Mouse (Mus musculus) heart, postnatal 4 days (tissue): Measurements from ENCODE around the gene Ppm1a. TPM values are rescaled to one million over a fixed set of nuclear protein-coding genes. Genes with fewer than 3 reads are reported as not detected.

Source experiments
- DNase-seq: peaks from one replicate; pipeline ENCODE4 v3.0.0; 2021
- total RNA-seq, 2 experiments: library from RNA; stranded (reverse); gene quantifications; 2 replicates each; pipeline ENCODE4 v1.2.3; 2021

Ppm1a gene
- total RNA-seq, 2 experiments from 2014 or later: 212 to 232 TPM

DNA sequence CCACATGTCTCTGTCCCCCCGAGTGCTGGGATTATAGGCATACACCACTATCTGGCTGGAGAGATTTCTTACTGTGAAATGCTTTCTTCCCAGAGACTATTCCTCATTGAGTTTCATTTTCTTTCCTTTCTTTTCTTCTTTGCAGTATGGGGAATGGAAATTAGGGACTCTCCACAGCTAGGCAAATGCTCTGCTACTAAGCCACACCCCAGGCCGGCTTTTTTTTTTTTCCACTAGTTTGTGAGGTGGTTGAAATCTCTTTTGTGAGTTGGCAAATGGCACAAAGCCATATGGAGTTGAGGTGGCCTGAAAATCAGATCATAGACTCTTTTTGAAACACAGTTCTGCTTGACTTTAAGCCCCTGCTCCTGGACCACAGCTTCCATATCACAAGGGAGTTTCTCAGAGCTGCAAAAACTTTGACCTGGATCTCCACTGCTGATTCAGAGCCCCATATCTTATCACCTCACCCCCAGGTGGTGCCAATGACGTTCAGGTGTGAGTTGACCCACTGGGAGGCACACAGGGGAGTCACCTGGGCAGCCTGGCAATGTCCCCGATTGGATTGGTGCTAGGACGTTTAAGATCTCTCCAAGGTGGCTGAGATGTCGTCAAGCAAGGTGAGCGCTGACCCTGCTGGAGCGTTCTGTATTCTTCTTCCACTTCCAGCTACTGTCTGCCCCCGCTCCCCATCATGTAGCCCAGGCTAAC lies 71.7 kb downstream of the Ppm1a start:
- DNase-seq: no peak

DNA sequence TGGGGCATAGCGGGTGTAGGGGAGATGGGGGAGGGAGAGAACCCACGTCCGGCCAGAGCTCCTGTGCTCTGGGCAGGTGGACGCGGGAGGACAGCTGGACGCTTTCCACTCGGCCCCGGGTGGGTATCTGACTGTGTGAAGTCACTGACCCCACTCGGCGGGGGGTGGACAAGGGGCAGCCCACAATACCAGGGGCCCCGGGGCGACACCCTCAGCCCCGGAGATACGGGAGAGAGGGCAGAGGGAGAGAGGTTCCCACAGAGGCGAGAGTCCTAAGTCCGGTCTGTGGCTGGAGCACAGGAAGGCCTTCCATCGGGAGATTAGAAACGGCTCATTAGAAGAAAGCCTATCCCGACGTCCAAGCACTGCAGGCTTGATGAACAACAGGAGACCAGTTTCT lies 72.5 kb downstream of the Ppm1a start:
- DNase-seq: no peak

DNA sequence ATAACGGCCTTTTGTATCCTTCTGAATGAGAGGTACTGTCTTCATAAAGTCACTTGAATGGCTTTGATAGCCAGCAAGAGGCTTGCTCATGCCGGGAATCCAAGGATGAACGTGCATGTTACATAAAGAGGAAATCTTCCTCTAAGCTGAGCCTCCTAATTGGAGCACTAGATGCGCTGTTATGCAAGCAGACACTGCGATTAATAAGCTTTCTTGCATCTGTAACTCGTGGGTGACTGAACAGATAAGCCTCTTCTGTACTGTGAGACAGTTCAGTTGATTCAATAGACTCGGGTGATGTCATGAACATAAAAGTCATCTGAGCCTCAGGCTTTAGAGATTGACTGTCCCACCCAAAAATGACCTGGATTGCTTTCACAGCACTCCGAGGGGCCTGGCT lies 73.1 kb downstream of the Ppm1a start:
- no peak for DNase-seq

DNA sequence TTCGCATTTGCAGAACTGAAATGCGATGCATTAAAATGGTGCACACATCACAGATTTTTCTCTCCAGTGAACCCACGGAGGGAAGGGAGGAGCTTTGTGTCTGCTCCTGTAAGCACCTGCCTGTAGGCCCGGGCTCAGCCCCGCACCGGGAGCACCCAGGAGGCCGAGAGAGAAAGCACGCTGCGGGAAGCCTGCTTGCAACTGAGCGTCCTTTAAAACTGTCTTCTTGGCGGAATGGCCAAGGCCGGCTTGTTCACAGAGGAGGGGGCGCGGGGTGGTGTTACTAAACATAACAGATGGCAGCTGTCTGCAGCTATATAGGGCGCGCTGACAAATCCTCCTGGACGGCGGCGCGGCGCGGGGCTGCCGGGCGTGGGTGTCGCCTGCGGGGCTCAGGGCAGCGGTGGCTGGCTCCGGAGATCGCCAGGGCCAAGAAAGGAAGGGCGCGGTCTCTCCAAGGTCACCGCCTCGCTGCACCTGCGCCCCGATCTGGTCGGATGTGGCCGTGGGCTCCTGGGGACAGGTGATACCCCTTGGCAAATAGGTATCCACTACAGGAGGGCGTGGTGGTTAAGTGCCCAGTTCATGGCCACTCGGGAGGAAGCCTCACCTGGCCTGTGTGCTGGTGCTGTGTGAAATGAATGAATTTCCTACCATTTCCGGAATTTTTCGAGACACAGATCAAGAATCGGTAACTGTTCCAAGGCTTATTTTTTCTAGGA lies 74.6 kb downstream of the Ppm1a start:
- DNase-seq: peak; percentile 45

DNA sequence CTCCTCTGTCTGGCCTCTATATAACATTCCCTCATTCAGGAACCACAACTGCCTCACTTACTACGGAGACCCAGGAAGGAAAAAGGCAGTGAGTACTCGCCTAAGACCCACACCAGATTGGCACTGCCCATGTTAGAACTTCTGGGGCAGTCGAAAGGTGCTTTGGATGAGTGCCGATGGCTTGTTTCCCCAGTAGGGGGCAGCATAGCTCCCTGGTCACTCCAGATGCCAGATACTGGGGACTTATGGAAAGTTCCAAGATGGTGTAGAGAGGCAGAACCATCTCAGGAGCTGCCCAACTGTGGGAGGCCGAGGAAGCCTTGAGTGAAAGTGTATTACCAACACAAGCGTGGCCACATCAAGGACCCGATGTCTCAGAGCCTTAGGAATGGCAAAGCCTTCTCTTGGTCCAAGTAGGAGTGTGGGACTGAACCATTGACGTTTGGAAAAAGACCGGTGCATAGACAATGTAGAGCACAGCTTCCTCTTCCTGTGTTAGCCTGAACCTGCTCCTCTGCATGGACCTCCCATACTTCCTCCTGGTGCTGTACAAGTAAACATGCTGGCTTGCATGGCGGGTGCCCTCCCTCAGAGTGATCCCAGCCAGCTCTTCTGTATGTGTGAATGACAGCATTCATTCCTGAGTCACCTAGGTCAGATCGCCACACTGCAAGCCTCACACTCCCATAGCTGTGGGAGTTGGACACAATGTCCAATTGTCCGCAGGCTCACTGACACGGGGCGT lies 77.7 kb downstream of the Ppm1a start:
- peak; percentile 14 for DNase-seq

DNA sequence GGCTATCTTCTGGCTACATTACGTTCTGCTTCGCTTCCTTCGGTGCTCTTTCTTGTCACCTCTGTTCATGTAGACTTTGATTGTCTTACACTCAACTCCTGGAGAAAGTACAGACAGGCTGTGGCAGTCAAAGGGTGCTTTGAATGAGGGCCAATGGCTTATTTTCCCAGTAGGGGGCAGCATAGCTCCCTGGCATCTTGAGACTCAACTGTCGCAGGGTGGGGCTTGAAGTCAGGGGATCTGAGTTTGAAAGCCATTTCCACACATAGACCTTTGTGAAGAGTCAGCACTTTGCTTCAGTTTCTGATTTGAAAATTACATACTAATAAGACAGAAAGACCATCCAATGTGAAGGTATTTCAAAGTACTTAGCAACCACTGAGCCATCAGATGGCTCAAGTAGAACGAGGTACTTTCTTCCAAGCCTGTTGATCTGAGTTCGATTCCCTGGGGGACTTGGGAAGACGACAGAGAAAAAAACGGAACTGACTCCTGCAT lies 78.3 kb downstream of the Ppm1a start:
- no peak for DNase-seq

DNA sequence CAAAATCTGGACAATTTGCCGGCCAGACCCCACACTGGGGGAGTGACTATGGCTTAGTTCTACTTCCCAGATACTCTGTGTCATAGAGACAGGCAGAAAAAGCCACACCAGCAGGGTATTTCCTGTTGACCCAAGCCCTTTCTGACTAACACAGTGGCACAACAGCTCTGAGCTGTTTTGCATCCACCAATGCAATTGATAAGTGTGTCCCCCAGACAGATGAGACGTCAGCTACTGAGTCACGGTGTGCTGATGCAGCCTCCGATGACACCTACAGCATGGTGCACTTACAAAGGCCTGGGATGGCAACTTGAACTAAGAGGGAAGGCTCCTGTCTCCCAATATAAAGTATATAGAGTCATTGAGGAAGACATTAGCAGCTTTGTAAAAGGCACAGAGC lies 80.0 kb downstream of the Ppm1a start:
- DNase-seq: no peak

DNA sequence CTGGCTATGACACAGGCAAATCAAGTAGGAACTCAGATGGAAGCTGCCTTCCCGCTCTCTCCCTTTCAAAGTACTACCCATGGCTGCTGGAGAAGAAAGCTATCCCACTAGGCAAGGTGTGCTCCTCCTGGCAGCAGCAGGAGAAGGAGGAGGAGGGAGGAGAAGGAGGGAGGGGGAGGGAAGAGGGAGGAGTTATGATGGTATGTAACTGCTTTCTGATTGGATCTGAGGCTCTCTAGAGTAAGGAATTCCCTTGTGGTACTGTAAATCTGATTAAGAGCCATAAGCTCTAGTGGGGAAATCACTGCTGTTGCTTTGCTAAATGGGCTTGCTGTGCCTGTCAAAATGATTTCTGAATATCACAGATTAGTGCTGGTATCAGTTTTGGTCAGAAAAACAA lies 84.2 kb downstream of the Ppm1a start:
- no peak for DNase-seq

DNA sequence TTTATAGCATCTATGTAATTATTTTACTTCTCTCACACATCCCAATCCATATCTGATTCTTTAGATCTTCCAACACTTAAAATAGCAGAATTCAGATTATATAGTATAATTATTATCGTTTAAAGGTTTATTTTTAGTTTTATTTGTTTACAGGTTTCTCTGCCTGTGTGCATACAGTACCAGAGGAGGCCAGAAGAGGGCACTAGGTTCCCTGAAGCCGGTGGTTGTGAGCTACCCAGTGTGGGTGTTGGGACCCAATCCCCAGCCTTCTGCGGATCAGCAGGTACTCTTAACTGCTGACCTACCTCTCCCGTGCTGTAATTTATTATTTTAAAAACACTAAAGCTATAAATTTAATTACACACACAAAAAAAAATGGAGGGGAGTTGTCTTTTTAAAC lies 85.9 kb downstream of the Ppm1a start:
- DNase-seq: no peak

DNA sequence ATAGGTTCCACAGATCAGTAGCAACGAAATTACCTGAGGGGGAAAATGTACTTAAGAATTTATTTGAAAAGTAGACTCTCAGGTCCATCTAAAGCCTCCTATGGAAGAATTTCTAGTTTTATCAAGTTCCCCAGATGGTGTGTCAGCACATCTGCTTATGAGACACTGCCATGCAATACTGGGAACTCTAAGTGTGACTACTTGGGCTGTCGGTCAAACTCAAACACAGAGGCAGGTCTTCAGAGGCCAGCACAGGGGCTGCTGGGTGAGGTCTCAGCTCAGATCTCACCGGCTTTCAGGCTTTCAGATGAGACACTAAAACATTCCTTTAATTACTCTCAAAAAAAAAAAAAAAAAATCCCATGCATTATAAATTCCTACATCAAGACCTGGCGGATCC lies 86.3 kb downstream of the Ppm1a start:
- no peak for DNase-seq

DNA sequence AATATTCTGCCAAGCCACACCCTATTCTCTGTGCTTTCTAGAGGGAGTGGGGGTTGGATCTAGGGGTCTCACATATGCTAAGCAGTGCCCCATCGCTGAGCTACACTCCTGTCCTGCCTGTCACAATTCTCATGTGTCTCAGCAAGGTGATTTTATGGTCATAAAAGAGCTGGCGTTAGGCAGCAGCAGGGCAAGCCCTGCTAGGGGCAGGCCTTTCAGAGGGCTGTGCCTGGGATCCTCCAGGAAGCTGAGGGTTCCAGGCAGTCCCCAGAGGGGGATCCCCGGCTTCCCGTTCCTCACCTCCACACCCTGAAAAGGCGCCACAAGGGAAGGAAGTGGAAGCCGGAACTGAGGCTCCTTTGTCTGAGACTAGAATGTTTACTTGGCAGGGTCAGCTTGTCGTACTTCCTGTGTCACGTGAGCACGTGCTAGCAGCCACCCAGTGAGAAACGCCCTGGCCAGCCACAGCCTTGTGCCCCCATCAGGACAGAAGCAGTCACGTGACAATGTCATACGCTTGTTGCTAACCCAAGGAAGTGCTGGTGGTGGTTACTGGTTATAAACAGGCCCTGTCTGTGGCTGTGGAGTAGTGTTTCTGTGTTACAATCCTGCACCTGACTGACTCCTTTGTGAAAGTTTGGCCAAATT lies 86.8 kb downstream of the Ppm1a start:
- DNase-seq: peak; percentile 71

DNA sequence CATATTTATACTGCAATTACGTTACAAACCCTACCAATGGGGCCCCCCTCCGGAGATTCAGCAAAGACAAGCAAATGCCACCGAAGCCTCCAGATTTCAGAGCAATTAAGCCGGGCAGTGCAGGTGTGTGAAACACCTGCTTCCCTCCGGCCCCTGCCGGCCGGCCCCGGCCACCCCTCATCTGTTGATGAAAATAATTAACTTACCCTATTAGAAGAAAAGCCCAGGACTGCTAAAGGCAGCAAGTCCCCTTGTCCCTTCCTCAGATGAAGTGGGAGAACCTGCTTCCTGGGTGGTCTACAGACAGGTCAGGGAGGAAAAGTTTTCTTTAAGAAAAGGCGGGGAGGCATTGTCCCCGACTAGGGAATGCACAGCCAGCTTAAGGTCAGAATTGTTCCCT lies 88.7 kb downstream of the Ppm1a start:
- DNase-seq: no peak

DNA sequence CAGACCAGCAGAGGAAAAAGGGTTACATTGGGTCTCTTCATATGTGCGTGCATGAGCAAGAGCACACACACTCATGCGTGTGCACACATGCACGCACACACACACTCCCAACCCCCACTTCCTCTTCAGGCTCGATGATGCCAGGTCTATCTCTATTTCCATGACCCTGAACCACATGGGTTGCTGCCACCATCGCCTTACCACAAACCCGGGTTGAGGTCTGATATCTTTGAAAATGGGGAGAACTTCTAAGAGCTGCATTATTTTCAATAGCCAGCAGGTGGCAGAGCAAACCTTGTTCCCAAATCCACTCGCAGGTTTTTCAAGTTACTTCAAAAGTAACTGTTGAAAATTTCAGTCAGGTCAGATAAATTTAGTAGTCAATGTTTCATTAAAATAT lies 90.5 kb downstream of the Ppm1a start:
- DNase-seq: peak; percentile 59

Other genes with a start within 250 kb of the Ppm1a start
- gene Pcnx4, start 221.1 kb upstream of the Ppm1a start, total RNA-seq: 1 to 10 TPM; 4.0 to 4.1 TPM
- gene Gm4756, start 107.8 kb upstream of the Ppm1a start, total RNA-seq: not detected
- gene Dhrs7, start 92.5 kb upstream of the Ppm1a start, total RNA-seq: 100 to 1,000 TPM in 1 of 2 experiments, 10 to 100 TPM in 1; 79.2 to 105 TPM
- not detected for gene Six6, start 182.4 kb downstream of the Ppm1a start, total RNA-seq
- gene 4930447C04Rik, start 183.3 kb downstream of the Ppm1a start, total RNA-seq: 1 to 10 TPM in 1 of 2 experiments, under 1 TPM in 1; 0.72 to 1.2 TPM